Mouse (Mus musculus): Measurements from ENCODE around the gene Endog.

DNA sequence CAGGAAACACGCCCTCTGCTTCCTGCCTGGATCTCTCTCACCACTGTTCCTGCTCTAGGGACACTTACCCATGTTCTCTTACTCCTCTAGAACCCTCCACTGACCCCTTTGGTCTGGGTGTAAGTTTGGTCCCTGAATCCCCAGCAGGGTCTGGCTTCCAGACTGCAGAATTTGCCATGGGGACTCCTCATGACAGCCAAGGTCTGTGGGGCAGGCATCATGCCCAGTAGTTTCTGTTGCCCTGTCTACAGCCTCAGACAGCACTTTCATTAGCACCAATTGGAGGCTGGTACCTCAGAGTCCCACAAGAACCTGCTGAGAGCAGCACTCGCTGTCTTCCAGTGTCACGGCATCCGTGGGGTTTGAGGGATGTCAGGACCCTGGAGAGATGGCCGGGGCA lies 36.6 kb downstream of the Endog start:
- no peak for TF ChIP-seq POLR2A (IDR thresholded peaks at IDR 0.05; ENCODE audit: borderline replicate concordance, extremely low read depth, insufficient read depth, insufficient read length, poor library complexity, severe bottlenecking)
- TF ChIP-seq CTCF (IDR thresholded peaks at IDR 0.05; ENCODE audit: borderline replicate concordance, extremely low read depth, insufficient read depth, insufficient read length), result no peak

Measured in brain, embryonic 14.5 days (tissue).